Mouse (Mus musculus): ENCODE data around the gene Morc2a.

Gene Morc2a

DNA sequence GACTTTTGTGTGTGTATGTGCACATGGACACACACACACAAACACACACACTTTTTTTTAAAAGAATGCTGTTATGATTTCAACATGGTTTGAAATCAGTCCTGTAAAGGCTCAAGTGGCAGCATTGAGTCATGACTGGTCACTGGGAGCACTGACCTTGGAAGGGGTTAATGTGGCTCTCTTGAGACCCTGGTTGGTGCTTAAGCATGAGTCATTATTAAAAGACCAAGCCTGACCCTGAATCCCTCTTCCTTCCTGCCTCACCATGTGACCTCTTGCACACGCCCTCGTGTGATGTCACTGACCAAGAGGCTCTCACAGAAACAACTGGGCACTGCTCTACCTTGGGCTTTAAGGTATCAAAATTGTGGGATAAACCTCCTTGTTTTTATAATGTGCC is 89.8 kb downstream of the Morc2a start:
- DNase-seq: no peak

All from kidney, postnatal 36 days (tissue).